Mouse (Mus musculus) telencephalon, adult 2 months (tissue): ENCODE measurements around the gene Pde4c.

Experiments used
- DNase-seq: peaks from one replicate; pipeline ENCODE4 v3.0.0-alpha.2; 2011; ENCODE audit warnings: low read depth, low spot score

Gene Pde4c

GRCm38 (mm10) chr8:70766571-70767440 lies 43.3 kb downstream of the Pde4c start:
- DNase-seq = no peak

GRCm38 (mm10) chr8:70767503-70767902 lies 44.0 kb downstream of the Pde4c start:
- no peak for DNase-seq

- no peak for DNase-seq
Measured at GRCm38 (mm10) chr8:70768231-70768776, 44.8 kb downstream of the Pde4c start.

- no peak for DNase-seq
Measured at GRCm38 (mm10) chr8:70768956-70769355, 45.4 kb downstream of the Pde4c start.

- peak; percentile 89 for DNase-seq
Measured at GRCm38 (mm10) chr8:70769359-70769758, 45.8 kb downstream of the Pde4c start.

- DNase-seq = no peak
Measured at GRCm38 (mm10) chr8:70769858-70770257, 46.3 kb downstream of the Pde4c start.

GRCm38 (mm10) chr8:70770748-70771147 lies 47.2 kb downstream of the Pde4c start:
- DNase-seq = no peak

- DNase-seq = no peak
Measured at GRCm38 (mm10) chr8:70771217-70771616, 47.7 kb downstream of the Pde4c start.

- no peak for DNase-seq
Measured at GRCm38 (mm10) chr8:70772075-70772474, 48.6 kb downstream of the Pde4c start.

GRCm38 (mm10) chr8:70772890-70773289 lies 49.4 kb downstream of the Pde4c start:
- DNase-seq = no peak

- DNase-seq = no peak
Measured at GRCm38 (mm10) chr8:70773410-70773809, 49.9 kb downstream of the Pde4c start.

- DNase-seq = no peak
Measured at GRCm38 (mm10) chr8:70773833-70774232, 50.3 kb downstream of the Pde4c start.

- no peak for DNase-seq
Measured at GRCm38 (mm10) chr8:70774740-70775139, 51.2 kb downstream of the Pde4c start.

- DNase-seq = no peak
Measured at GRCm38 (mm10) chr8:70775227-70775626, 51.7 kb downstream of the Pde4c start.

- no peak for DNase-seq
Measured at GRCm38 (mm10) chr8:70775851-70776495, 52.5 kb downstream of the Pde4c start.

GRCm38 (mm10) chr8:70776496-70777444 lies 53.2 kb downstream of the Pde4c start, which contains the start of gene Pik3r2:
Pik3r2 (minus strand) TSS chr8:70776713.
- DNase-seq = peak; percentile 96

GRCm38 (mm10) chr8:70780093-70780492 lies 56.6 kb downstream of the Pde4c start:
- no peak for DNase-seq

GRCm38 (mm10) chr8:70786291-70787050 lies 63.0 kb downstream of the Pde4c start:
- DNase-seq = no peak

- DNase-seq = no peak
Measured at GRCm38 (mm10) chr8:70787051-70787445, 63.5 kb downstream of the Pde4c start.

GRCm38 (mm10) chr8:70787941-70788667 lies 64.6 kb downstream of the Pde4c start:
- no peak for DNase-seq
